Mouse (Mus musculus) adrenal gland, postnatal 25 days (tissue): ENCODE measurements around the gene Mynn. TPM values are rescaled to one million over a fixed set of nuclear protein-coding genes. Genes with fewer than 3 reads are reported as not detected.
"Not testable (repeated sequence)": the region's sequence is repeated elsewhere in the genome, so short reads cannot be mapped to it uniquely, and the experiment has no call there.

Experiments used
- DNase-seq: peaks from one replicate; pipeline ENCODE4 v3.0.0; 2021; ENCODE audit warnings: mixed read lengths
- long read RNA-seq: library from polyadenylated mRNA; stranded (forward); transcript quantifications from one replicate; pipeline ENCODE4 v2.0.0, GENCODE M21; 2021
- total RNA-seq: library from RNA; stranded (reverse); gene quantifications from 2 replicates; pipeline ENCODE4 v1.2.3, GENCODE M21; 2021

Mynn gene
- 24.9 and 25.3 TPM in 2 replicates for total RNA-seq
- long read RNA-seq, full-length matches to known transcripts, result 11 of 15 reads
- long read RNA-seq, partial matches to known transcripts, result 2 of 15 reads
- long read RNA-seq, other reads (novel, unspliced or antisense), result 2 of 15 reads

GRCm38 (mm10) chr3:30602065-30602739 is at the start of gene Mynn:
TSS of gene Mynn (plus strand) at chr3:30602065.
- DNase-seq, result peak; percentile 91

DNA sequence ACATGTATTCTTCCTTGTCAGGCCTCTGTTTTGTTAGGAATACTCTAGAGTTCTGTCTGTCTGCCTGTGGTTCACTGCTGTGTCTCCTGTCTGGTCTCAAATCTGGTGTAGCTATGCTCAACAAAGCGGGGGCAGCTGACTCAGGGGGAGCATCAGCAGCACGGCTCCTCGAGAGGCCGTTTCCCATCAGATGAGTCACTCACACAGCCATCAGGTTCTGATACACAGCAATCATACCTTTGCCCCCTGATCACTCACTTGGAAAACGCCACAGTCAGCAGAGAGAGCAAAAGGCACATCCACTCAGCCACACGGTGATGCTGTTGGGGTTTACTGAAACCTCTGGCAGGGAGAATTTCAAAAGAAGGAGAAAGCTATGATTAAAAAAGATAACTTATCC is 48.1 kb upstream of the Mynn start:
- no peak for DNase-seq

DNA sequence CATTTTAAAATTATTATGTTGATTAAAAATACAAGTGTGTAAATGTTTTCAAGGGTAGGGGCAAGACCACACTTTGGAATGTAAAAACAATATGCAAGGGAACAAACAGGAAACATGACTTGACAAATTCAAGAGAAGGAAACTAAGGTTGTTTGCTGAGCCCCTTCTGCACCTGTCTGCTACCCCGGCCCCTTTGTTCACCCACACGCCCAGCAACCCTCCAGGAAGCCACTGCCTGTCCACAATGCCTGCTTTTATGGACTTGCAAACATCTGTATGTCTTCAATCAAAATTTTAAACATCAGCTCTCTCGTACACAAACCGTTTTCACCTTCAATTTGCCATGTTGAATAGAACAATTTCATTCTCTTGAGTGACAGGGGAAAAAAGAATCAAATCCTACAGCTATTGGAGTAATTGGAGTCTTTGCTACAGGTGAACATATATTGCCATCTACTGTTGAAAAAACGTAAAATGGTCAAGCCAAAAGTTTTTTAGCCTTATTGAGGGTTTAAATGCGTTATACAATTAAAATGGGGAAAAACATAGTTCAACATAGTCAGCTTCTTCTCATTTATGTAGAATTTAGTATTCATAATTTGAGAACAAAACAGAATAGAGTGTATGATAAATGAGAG is 41.1 kb upstream of the Mynn start:
- no peak for DNase-seq

DNA sequence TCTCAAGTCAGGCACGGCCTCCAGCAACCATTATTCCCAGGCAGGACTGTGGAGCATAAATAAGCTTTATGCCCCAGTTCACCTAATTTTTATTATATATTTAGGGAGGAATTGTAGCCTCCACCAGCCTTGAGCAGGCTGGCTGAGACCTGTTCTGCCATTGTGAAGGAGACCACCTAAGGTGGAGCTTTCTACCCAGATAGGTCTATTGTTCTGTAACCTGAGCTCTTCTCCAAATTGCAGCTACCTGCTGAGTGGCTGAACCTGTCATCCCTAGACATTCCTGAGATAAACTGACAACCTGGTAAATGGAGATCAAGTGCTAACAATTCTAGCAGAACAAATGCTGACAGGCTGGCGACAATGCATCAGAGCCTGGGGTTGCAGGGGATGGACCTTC is 35.5 kb upstream of the Mynn start:
- not testable (repeated sequence) for DNase-seq

GRCm38 (mm10) chr3:30573549-30573948 is 28.3 kb upstream of the Mynn start:
- DNase-seq, result no peak

GRCm38 (mm10) chr3:30588865-30589264 is 13.0 kb upstream of the Mynn start:
- no peak for DNase-seq

DNA sequence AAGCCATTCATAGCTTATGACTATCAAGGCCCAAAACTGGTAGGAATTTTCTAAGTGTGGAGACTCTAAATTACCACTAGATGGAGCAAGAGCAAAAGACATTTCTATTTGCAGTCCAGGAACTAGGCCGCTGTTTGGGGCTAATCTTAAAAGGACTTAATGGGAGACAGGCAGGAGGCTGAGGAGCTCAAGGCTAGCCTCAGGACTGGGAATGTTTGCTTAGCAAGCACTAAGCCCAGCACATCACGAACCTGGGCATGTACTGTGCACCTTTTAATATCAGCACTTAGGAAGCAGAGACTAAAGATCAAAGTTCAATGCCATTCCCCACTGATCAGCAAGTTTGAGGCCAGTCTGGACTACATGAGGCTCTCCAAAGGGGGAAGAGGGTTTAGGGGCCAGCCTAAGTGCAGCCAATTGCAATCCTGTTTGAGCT is 9.4 kb upstream of the Mynn start:
- no peak for DNase-seq

DNA sequence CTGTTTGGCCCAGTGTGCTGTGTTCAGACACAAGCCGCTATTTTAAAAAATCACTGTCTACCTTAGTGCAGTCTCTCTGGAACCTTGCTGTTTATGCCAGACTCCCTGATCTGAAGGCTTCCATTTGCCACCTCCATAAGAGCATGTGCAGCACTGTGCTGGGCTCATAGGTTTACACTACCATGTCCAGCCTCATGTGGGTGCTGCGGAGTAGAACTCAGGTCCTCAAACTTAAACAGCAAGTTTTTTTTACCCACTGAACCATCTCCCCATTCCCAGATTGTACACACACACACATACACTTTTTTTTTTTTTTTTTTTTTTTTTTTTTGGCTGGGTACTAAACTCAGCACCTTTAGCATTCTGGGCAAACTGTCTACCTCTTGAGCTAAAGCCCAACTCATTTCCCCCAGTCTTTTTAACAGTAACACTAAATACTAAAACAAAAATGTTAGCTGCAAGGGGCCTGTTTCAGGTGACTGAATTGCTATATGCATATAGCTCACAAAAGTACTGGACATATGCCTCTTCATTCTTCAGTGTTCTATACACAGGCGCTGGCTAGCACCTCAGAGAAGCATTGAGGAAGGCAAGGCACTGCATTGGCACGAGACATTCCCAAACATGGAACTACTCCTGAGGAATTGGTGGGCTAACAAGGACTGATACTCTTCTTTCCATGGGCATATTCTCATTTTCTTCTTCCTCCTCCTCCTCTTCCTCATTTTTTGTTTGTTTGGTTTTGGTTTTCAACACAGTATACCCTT is 8.0 kb upstream of the Mynn start:
- no peak for DNase-seq

DNA sequence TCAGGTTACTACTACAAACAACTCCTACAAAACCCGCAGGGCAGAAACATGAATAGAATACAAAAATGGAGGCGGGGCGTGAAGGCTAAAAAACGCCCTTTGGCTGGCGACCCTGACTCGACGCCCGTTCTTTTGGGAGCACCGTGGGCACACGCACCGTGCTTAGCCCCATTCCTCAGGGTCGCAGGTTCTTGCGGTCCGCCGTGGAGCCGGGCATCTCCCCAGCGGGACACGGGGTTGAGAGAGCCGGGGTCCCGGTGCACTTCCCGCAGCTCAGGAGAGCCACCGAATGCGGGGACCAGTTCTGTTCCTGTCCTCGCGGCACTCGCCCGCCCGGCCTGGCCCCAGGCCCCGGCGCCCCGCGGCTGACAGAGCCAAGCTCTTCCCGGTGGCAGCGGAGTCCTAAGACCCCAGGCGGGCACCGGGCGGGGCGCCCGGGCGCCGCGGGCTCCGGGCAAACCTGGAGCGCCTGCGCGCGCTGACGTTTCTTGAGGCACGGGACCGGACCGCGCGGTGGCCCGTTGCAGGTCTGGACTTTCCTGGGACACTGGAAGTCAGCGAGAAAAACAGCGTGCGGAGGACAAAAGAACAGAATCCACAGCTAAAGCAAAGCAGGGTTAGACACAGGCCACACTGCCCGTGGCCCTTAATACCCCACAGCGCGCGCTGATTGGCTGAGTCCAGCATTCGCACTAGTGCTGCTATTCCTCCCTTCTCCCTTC is 6.6 kb upstream of the Mynn start:
- DNase-seq, result peak; percentile 59

GRCm38 (mm10) chr3:30597271-30597670 is 4.6 kb upstream of the Mynn start:
- DNase-seq, result no peak

GRCm38 (mm10) chr3:30599711-30600545 is 1.9 kb upstream of the Mynn start, which contains the start of gene Actrt3:
TSS of gene Actrt3 (minus strand) at chr3:30599939.
- DNase-seq, result peak; percentile 20

- peak; percentile 16 for DNase-seq
These were observed 1.1 kb upstream of the Mynn start for GRCm38 (mm10) chr3:30600717-30601116.

DNA sequence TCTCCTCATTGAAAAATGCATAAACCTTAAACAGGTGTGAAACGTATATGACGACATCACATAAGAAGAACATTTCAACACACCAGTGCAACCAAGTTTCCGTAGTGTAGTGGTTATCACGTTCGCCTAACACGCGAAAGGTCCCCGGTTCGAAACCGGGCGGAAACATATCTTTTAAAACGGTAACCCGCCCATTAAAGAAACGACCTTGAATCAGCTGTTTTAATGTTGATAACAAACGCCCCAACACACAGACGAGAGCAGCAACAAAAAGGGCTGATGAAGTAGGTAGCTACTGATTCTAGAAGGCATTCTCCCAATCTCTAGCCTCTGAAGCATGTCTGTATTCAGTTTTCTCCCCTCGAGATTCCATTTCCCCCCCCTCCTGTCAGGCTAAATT is 690 bp upstream of the Mynn start:
- peak; percentile 82 for DNase-seq

GRCm38 (mm10) chr3:30601610-30602064 is 228 bp upstream of the Mynn start:
- no peak for DNase-seq

GRCm38 (mm10) chr3:30602740-30603098 is 854 bp downstream of the Mynn start:
- peak; percentile 61 for DNase-seq

DNA sequence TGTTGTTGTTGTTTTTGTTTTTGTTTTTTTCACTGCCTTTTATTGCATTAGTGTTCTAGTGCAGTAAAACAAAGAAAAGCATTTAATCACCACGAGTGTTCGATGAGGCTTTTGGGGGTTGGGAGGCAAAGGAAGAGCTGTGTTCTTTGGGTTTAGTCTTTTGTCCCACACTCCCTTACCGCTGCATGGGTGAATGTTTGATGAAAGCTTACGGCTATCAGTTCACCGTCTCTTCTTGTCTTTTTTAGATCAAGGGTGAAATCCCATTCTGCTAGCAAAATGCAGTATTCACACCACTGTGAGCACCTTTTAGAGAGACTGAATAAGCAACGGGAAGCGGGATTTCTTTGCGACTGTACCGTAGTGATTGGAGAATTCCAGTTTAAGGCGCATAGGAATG is 1.4 kb downstream of the Mynn start:
- DNase-seq, result no peak

GRCm38 (mm10) chr3:30608999-30609398 is 7.1 kb downstream of the Mynn start:
- no peak for DNase-seq

- no peak for DNase-seq
These were observed 9.1 kb downstream of the Mynn start for GRCm38 (mm10) chr3:30610930-30611329.

- DNase-seq, result no peak
These were observed 18.3 kb downstream of the Mynn start for GRCm38 (mm10) chr3:30620132-30620531.

DNA sequence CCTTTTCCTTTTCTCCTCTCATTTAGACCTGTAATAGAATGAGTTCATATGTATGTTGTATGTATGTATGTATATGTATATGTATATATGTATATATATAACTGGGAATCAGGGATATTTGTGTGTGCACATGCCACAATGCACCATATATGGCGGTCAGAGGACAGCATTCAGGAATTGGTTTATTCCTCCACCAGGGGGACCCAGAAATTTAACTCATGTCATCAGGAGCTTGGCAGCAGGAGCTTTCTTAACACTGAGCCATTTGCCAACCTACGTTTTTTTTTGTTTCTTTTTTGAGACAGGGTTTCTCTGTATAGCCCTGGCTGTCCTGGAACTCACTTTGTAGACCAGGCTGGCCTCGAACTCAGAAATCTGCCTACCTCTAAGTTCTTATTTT is 31.8 kb downstream of the Mynn start:
- DNase-seq, result no peak

DNA sequence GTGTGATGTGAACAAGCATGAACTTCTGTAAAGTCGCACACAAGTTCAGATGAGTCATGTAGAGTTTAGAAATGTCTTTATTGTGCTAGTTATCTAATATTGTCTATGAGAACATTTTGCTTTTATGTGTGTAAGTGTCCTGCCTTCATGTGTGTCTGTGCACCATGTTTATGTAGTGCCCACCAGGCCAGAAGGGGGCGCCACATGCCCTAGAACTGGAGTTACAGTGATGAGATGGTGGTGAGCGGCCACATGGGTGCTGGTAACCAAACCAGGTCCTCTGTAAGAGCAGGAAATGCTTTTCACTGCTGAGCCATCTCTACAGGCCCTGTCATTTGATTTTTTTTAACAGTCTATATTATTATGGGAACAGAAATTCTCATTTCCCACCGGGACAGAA is 33.8 kb downstream of the Mynn start:
- no peak for DNase-seq
